ENCODE assay signal across 8 mouse cellular contexts in genomic region chr4:45013537-45013936, GRCm38 (mm10). TPM values are rescaled to one million over a fixed set of nuclear protein-coding genes. Genes with fewer than 3 reads are reported as not detected.
A peak's percentile ranks its signal among the peaks of the same experiment; 100 is the strongest.
DNase-seq lines count a peak whose midpoint lies in the region; ATAC-seq and TF ChIP-seq lines count a peak whose summit lies in the region.

No protein-coding gene starts in this region.

- no peaks in the 10 kb centered on the region for H3K36me3 ChIP-seq in heart, embryonic 11.5 days (ENCODE audit: control insufficient read depth, insufficient read depth, low read length)
- H3K36me3 ChIP-seq in ES-Bruce4 (ENCODE audit: control insufficient read depth, insufficient read depth, low read length, poor library complexity, severe bottlenecking), result no peaks in the 10 kb centered on the region
- no peaks in the 10 kb centered on the region for H3K36me3 ChIP-seq in forebrain, embryonic 14.5 days (ENCODE audit: control insufficient read depth, insufficient read depth, low read length)
- no peaks in the 10 kb centered on the region for H3K36me3 ChIP-seq in liver, embryonic 15.5 days (replicated peaks)

- DNase-seq in heart, postnatal 25 days (ENCODE audit: low spot score), result no peak
- DNase-seq in forebrain, embryonic 14.5 days (ENCODE audit: low spot score), result no peak
- DNase-seq in embryo, embryonic 11 days, result no peak
- no peak for DNase-seq in embryo, embryonic 9.5 days (ENCODE audit: extremely low spot score)
- DNase-seq in left cerebral cortex, postnatal 4 days, result no peak

- TF ChIP-seq POLR2A in ES-Bruce4 (IDR thresholded peaks at IDR 0.05; ENCODE audit: insufficient read depth, low read length), result no peak

- H3K27me3 ChIP-seq in heart, embryonic 11.5 days (ENCODE audit: control insufficient read depth, insufficient read depth, low read length), result no peaks in the 10 kb centered on the region
- H3K27me3 ChIP-seq in ES-Bruce4 (ENCODE audit: control insufficient read depth, insufficient read depth, low read length, poor library complexity, severe bottlenecking), result no peaks in the 10 kb centered on the region
- no peaks in the 10 kb centered on the region for H3K27me3 ChIP-seq in forebrain, embryonic 14.5 days (replicated peaks; ENCODE audit: control insufficient read depth, insufficient read depth, low read length)
- H3K27me3 ChIP-seq in liver, embryonic 15.5 days, result no peaks in the 10 kb centered on the region

- peak overlapping the region; percentile 87 for H3K27ac ChIP-seq in heart, embryonic 11.5 days (ENCODE audit: low read depth, low read length)
- no peak overlapping the region for H3K27ac ChIP-seq in ES-Bruce4 (ENCODE audit: insufficient read depth, low read length)
- H3K27ac ChIP-seq in forebrain, embryonic 14.5 days (ENCODE audit: low read depth, low read length), result no peak overlapping the region
- peak overlapping the region; percentile 99 for H3K27ac ChIP-seq in liver, embryonic 15.5 days (replicated peaks)

- peak overlapping the region; percentile 74 for H3K4me2 ChIP-seq in heart, embryonic 11.5 days
- peak overlapping the region; percentile 76 for H3K4me2 ChIP-seq in forebrain, embryonic 14.5 days (ENCODE audit: low read length)
- H3K4me2 ChIP-seq in liver, embryonic 15.5 days, result peak overlapping the region; percentile 86

- H3K4me1 ChIP-seq in heart, embryonic 11.5 days (ENCODE audit: control insufficient read depth, insufficient read depth, low read length), result peaks cover 14% of the 10 kb centered on the region; the same call in 1 of the 2 replicates
- H3K4me1 ChIP-seq in ES-Bruce4 (ENCODE audit: control insufficient read depth, insufficient read depth, low read length), result no peaks in the 10 kb centered on the region
- H3K4me1 ChIP-seq in forebrain, embryonic 14.5 days (ENCODE audit: control insufficient read depth, insufficient read depth, low read length), result peaks cover 24% of the 10 kb centered on the region
- peaks cover 32% of the 10 kb centered on the region for H3K4me1 ChIP-seq in liver, embryonic 15.5 days (replicated peaks)

- H3K4me3 ChIP-seq in heart, embryonic 11.5 days (ENCODE audit: low read depth, low read length), result peak overlapping the region; percentile 64
- peak overlapping the region; percentile 88 for H3K4me3 ChIP-seq in ES-Bruce4 (ENCODE audit: low read depth, low read length)
- H3K4me3 ChIP-seq in forebrain, embryonic 14.5 days (ENCODE audit: low read depth, low read length), result peak overlapping the region; percentile 69
- H3K4me3 ChIP-seq in liver, embryonic 15.5 days (replicated peaks), result peak overlapping the region; percentile 71

- TF ChIP-seq EP300 in ES-Bruce4 (IDR thresholded peaks at IDR 0.05; ENCODE audit: insufficient read depth, low read depth, low read length), result no peak

- WGBS in heart, embryonic 11.5 days (ENCODE audit: insufficient replicate concordance), result 2% methylated on average over 2 of the region's 2 CpGs
- WGBS in forebrain, embryonic 14.5 days, result 2% methylated on average over 2 of the region's 2 CpGs
- WGBS in liver, embryonic 15.5 days (ENCODE audit: insufficient replicate concordance), result 5% methylated on average over 2 of the region's 2 CpGs

- intact Hi-C loops in heart, postnatal 25 days (cut with DNase I), result loop anchor here (5.0 to 10.0 kb wide), 3 partner anchors 41 to 521 kb away; partner anchors contain the start of genes Shb and Slc25a51
- intact Hi-C loops in left cerebral cortex, postnatal 4 days (cut with DNase I), result no loop called here

- peak overlapping the region; percentile 79; the same call in 1 of the 2 replicates for H3K9ac ChIP-seq in heart, embryonic 11.5 days (ENCODE audit: low read depth, low read length)
- peak overlapping the region; percentile 43 for H3K9ac ChIP-seq in ES-Bruce4 (ENCODE audit: low read depth, poor library complexity, severe bottlenecking)
- peak overlapping the region; percentile 72 for H3K9ac ChIP-seq in forebrain, embryonic 14.5 days (ENCODE audit: low read length)
- peak overlapping the region; percentile 77 for H3K9ac ChIP-seq in liver, embryonic 15.5 days

- ATAC-seq in heart, embryonic 11.5 days (replicated peaks; ENCODE audit: insufficient number of reproducible peaks, low FRiP score, low TSS enrichment), result no peak
- no peak for ATAC-seq in forebrain, embryonic 14.5 days
- ATAC-seq in liver, embryonic 15.5 days (ENCODE audit: insufficient read depth), result no peak

- no peak for TF ChIP-seq CTCF in ES-Bruce4 (IDR thresholded peaks at IDR 0.05; ENCODE audit: low read depth, low read length)

- no peaks in the 10 kb centered on the region for H3K9me3 ChIP-seq in heart, embryonic 11.5 days (replicated peaks; ENCODE audit: control insufficient read depth, low read length)
- H3K9me3 ChIP-seq in ES-Bruce4 (replicated peaks; ENCODE audit: control insufficient read depth, insufficient read depth, low read length, poor library complexity, severe bottlenecking), result no peaks in the 10 kb centered on the region
- H3K9me3 ChIP-seq in forebrain, embryonic 14.5 days (replicated peaks; ENCODE audit: control insufficient read depth, low read length), result no peaks in the 10 kb centered on the region
- no peaks in the 10 kb centered on the region for H3K9me3 ChIP-seq in liver, embryonic 15.5 days (replicated peaks)

RNA-seq across cellular contexts. Expression of gene Zbtb5, which starts 1.3 kb away (rescaled TPM):
- polyA plus RNA-seq in heart, embryonic 11.5 days (2014; fragmentation: Nextera tagmentation; extraction: Ambion mirVana), result 16.3 and 17.3 TPM in 2 replicates
- 1 to 10 TPM; 6.3 to 6.7 TPM for total RNA-seq in heart, postnatal 25 days (2021)
- polyA plus RNA-seq in ES-Bruce4 (2011; ENCODE audit: insufficient read depth, insufficient read length, low read depth, missing spikeins), result 11.2 and 12.8 TPM in 2 replicates
- polyA plus RNA-seq in forebrain, embryonic 14.5 days (2014; fragmentation: Nextera tagmentation; extraction: Ambion mirVana), result 48.9 and 52.0 TPM in 2 replicates
- 5.8 and 5.9 TPM in 2 replicates for polyA plus RNA-seq in liver, embryonic 15.5 days (2015; fragmentation: Nextera tagmentation; extraction: Ambion mirVana)
- total RNA-seq in left cerebral cortex, postnatal 4 days (2021), result 10 to 100 TPM; 30.9 to 33.0 TPM

RNA-seq across cellular contexts. Expression of gene Polr1e, which starts 4.8 kb away (rescaled TPM):
- 43.1 and 43.6 TPM in 2 replicates for polyA plus RNA-seq in heart, embryonic 11.5 days (2014; fragmentation: Nextera tagmentation; extraction: Ambion mirVana)
- total RNA-seq in heart, postnatal 25 days (2021), result 10 to 100 TPM; 19.4 to 26.6 TPM
- 35.1 and 36.0 TPM in 2 replicates for polyA plus RNA-seq in ES-Bruce4 (2011; ENCODE audit: insufficient read depth, insufficient read length, low read depth, missing spikeins)
- polyA plus RNA-seq in forebrain, embryonic 14.5 days (2014; fragmentation: Nextera tagmentation; extraction: Ambion mirVana), result 35.3 and 38.7 TPM in 2 replicates
- polyA plus RNA-seq in liver, embryonic 15.5 days (2015; fragmentation: Nextera tagmentation; extraction: Ambion mirVana), result 14.7 and 15.6 TPM in 2 replicates
- total RNA-seq in left cerebral cortex, postnatal 4 days (2021), result 10 to 100 TPM; 21.0 to 22.6 TPM

RNA-seq across cellular contexts. Expression of gene Grhpr, which starts 32.3 kb away (rescaled TPM):
- 84.3 and 87.9 TPM in 2 replicates for polyA plus RNA-seq in heart, embryonic 11.5 days (2014; fragmentation: Nextera tagmentation; extraction: Ambion mirVana)
- 10 to 100 TPM; 38.5 to 39.5 TPM for total RNA-seq in heart, postnatal 25 days (2021)
- 26.8 and 26.9 TPM in 2 replicates for polyA plus RNA-seq in ES-Bruce4 (2011; ENCODE audit: insufficient read depth, insufficient read length, low read depth, missing spikeins)
- polyA plus RNA-seq in forebrain, embryonic 14.5 days (2014; fragmentation: Nextera tagmentation; extraction: Ambion mirVana), result 17.9 and 21.1 TPM in 2 replicates
- polyA plus RNA-seq in liver, embryonic 15.5 days (2015; fragmentation: Nextera tagmentation; extraction: Ambion mirVana), result 125 and 146 TPM in 2 replicates
- total RNA-seq in left cerebral cortex, postnatal 4 days (2021), result 10 to 100 TPM in 1 of 2 experiments, 1 to 10 TPM in 1; 9.8 to 12.0 TPM

Comparison
In these comparisons a context has a peak if more than half of its experiments do, and no peak if none do; other contexts are left out.
1. H3K27ac ChIP-seq: peak in heart, embryonic 11.5 days (single experiment) and liver, embryonic 15.5 days (single experiment); none in ES-Bruce4 (single experiment) and forebrain, embryonic 14.5 days (single experiment).
2. Peak in every context shown above with its lines, with median percentiles within 50 percentile points of each other: H3K4me2 ChIP-seq, H3K4me3 ChIP-seq and H3K9ac ChIP-seq.